Mouse (Mus musculus) small intestine, adult 2 months (tissue): Measurements from ENCODE around the gene Tead1.

Experiments used
- CTCF ChIP-seq: fragments of 200-500 bp; IDR thresholded peaks from 2 replicates; pipeline ENCODE4 v1.5.1; 2012; ENCODE audit warnings: low read depth, mild to moderate bottlenecking, control low read depth, inconsistent platforms, low read length, moderate library complexity, mixed read lengths; ENCODE audit not compliant: insufficient replicate concordance, insufficient read length; ENCODE audit errors: extremely low read depth
- POLR2A ChIP-seq: fragments of 200-500 bp; IDR thresholded peaks from 2 replicates; pipeline ENCODE4 v1.6.1; 2012; ENCODE audit warnings: low read depth, mild to moderate bottlenecking, control low read depth, inconsistent platforms, low read length, moderate library complexity

DNA sequence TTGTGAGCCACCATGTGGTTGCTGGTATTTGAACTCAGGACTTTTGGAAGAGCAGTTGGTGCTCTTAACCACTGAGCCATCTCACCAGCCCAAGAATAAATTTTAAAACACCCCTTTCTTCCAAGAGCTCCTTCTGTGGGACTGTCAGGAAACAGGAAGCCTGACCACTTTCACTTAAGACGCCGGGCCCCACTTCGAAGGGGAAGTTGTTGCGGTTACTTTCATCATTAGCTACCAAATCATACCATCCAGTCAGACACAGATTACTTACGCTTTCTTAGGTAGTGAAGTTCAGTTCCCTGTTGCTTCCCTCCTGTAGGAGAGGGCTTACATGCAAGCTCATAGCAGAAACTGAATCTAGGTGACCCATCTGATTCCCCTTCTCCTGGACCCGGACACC lies 180.8 kb downstream of the Tead1 start:
- TF ChIP-seq CTCF (no peak), POLR2A (no peak)
